Mouse (Mus musculus): Measurements from ENCODE around the gene Klhl29.
A peak's percentile ranks its signal among the peaks of the same experiment; 100 is the strongest.

The Klhl29 gene

DNA sequence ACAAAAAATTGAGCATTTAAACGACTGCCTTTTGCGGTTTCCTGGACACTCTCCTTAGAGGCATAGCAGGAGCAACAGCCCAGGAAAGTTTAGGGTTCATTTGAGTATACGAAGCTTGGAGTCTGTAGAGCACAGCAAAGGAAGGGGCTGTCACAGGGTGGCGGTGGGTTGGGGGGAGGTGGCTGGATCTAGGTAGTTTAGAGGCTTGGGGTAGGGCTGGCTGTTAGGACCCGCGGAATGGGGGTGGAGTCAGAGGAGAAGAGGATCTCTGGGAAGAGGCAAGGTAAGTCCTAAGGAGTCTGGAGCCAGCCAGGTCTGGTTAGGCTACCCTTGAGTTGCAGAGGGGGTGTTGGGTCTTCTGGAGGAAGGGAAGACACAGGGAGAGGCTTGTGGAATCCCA lies 255.2 kb downstream of the Klhl29 start:
- no peak for DNase-seq (ENCODE audit: low read depth)

DNA sequence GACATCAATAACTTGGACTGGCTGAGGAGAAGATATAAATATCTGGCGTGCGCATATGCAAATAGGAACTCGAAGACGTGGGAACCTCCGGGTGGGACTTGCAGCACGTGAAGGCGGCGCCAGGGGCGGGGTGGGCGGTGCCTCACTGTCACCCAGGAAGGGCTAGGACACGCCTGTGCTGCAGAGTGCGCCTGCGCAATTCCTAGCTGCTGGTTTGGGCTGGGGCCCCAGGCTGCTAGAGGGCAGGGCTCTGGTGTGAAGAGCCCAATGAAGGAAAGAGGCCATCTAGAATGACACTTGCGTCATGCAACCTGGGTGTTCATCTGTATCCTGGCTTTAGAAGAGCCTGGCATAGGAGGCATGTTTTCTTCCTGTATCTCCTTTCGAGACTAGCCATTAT lies 255.8 kb downstream of the Klhl29 start:
- peak; percentile 36 for DNase-seq (ENCODE audit: low read depth)

GRCm38 (mm10) chr12:5119286-5119685 lies 256.2 kb downstream of the Klhl29 start:
- no peak for DNase-seq (ENCODE audit: low read depth)

DNA sequence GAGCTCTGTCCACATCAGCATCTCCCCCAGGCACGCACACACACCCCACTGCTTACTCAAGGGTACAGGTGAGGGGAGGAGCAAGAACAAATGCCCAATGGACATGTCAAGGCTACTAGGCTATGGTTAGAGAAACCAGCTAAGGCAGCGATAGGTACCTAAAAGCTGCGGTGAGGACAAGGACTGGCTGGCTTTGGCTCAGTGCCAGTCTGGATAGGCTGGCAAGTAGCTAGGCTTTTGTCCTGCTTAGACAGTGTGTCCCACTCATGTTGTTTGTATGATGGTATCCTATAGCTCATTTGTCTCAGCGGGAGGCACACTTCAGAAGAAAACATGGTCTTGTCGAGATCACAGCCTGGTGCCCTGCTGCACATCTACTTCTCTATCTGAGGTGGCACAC lies 258.9 kb downstream of the Klhl29 start:
- DNase-seq (ENCODE audit: low read depth) = no peak

DNA sequence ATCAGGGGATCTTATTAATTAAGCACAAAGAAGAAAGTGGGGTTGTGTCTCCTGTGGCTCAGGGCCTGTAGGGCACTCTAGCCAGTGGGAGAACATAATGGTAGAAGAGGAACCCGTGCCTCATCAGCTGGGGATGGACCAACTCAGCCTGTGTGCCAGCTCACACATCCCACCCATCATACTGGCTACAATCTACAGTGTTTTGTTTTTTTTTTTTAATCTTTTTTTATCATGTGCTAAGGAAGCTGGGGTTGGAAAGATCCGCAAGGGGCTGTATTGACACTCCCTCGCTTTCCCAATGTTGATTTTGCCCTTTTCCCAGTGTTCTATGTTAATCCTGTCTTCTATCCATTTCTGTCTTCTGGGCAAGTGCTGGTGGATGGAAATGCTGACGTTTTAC lies 260.9 kb downstream of the Klhl29 start:
- DNase-seq (ENCODE audit: low read depth) = no peak

DNA sequence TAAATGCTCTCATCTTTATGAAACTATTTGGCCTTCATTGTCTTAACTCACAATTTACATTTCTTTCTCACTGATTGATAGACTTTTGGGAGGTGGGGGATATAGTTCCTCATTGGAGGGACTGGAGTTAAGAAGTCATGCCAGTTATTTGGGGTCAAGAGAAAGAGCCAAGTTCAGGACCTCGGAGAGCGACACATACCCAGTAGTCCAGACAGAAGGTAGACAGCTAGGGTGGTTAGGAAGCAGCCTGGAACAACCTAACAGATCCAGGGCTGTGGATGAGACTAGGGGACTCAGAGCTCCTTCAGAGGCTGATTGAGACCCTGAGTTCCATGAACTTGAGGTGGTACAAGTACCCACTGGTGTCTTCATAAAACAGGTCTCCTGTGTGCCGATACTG lies 264.1 kb downstream of the Klhl29 start:
- no peak for DNase-seq (ENCODE audit: low read depth)

DNA sequence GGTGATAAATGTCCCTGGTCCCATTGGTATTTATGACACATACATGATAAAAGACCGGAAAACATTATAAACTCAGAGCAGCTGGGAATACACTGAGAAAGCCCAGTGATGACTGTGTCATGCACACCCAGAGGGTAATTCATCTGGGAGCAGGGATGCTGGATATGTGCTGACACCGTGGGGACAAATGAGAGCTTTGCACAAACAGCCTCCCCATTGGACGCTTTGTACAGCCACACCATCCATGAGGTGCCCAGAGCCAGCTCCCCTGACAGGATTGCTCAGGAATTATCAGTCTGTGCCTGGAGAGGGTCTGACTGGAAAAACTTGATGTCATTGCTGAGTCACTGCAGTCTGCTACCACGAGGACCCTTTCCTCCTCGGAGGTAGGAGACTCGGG lies 266.9 kb downstream of the Klhl29 start:
- no peak for DNase-seq (ENCODE audit: low read depth)

GRCm38 (mm10) chr12:5107795-5108194 lies 267.7 kb downstream of the Klhl29 start:
- DNase-seq (ENCODE audit: low read depth) = no peak

DNA sequence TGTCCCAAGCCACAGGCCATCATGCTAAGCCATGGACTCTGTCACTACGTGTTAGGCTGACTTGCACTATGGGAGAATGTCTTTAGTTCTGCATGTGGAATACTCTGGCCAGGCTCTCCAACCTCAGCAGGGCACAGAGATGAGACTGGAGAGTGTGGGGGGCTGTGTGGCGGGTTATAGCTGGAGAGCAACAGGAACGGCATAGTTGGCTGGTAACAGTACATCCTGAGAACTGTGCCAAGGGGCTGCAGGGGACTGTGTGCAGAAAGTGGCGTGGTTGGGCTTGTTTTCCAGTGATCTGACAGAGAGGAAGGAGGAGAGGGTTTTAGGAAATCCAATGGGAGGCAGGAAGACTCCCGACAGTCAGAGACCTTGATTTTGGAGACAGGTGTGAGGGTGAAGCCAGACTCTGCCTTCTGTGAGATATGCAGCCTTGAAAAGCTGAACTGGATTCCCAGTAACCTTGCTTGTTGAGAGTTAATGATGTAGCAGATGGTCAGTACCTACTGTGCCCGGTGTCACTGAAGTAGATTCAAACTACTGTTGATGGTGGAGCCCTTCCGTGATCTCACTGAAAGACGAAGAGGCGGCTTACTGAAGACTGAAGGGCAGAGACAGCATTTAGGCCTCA lies 270.9 kb downstream of the Klhl29 start:
- DNase-seq (ENCODE audit: low read depth) = no peak

DNA sequence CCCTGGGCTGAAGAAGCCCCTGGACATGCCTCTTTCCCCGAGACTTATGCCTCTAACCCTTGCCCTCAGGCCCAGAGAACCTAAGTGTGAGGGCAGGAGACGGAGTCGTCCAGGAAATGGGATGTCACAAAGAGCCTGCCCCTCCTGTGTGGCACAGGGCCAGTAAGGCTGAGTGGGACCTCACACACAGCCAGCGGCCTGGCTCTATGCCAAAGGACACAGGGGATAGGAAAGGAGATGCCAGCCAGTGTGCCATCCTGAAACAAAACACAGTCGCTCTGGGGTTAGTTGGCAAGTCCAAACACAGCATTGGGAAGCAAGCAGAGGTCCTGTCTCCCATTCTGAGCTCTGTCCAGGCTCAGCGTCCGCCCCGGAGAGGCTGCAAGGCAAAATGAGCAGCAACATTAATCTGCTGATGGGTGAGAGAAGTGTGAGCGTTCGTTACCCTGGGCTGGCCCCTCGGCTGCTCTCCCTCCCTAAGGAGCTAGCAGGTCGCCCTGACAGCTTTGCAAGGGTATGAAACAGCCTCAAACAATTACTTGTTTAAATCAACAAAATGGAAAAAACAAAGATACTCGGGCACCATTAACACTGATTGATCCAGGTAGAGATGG lies 274.0 kb downstream of the Klhl29 start:
- DNase-seq (ENCODE audit: low read depth) = no peak

DNA sequence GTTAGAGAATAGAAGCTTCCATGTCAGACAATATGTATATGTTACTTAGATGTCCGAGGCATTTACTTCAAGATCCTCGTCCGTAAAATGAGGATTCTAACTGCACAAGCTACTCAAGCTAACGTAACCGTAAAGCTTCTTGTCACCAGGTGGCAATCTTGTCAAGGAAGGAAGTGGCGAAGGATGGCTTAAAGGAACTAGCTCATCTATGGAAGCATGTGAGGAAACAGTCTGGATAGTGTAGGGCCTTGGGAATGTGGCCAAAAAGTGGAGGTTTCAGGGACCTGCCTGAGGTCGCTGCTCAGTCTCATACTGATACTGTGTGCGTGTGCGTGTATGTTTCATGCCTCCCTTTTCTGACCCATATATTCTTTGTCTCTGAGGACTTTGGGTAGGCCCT lies 275.9 kb downstream of the Klhl29 start:
- DNase-seq (ENCODE audit: low read depth) = no peak

- no peak for DNase-seq (ENCODE audit: low read depth)
Measured at GRCm38 (mm10) chr12:5088639-5089038, 286.8 kb downstream of the Klhl29 start.

DNA sequence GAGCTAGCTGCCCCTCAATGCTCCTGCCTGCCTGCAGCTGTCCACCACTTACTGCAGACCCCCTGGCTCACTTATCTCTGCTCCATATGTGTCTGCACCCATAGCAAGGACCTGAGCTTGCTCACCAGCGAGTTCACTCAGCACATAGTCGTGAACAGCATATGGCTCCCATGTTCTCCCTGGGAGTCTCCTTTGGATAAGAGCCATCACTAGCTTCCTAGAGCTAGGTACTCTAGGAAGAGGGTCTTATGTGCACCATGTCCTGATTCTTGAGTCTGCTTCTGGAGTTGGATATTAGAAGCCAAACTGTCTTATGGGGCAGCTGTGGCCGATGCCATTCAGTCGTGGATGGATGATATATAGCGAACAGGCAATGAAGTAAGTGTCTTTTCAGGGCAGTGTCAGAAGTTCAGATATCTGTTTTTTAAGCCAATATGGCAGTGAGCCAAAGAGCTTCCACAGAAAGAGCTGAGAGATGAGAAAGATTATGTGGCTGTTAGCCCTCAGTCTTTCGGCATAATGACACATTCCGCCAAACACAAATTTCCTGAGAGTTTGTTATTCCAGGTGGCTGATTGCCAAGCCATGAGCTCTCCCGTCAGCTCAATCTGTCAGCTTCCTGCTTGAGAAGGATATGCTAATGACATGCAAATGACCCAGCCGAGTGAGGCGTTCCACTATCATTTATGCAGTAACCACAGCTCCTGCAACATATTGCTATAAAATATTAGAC lies 287.5 kb downstream of the Klhl29 start:
- no peak for DNase-seq (ENCODE audit: low read depth)

DNA sequence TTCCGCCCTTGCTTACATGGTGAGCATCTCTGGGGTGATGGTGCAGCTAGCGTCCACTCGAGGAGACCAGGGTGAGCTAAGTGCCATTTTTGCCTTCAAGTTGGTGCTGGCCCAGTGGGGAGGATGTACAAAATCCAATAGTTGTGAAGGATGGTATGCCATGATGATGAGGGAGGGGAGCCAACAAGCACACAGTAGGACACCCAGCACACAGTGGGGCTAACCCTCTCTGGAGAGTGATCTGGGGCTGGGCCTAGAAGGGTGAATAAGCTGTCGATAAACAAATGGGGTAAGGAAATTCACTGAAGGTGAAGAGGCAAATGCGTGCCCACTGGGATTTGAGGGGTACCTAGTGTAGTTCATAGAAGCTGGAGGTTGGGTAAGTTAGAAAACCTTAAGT lies 290.8 kb downstream of the Klhl29 start:
- no peak for DNase-seq (ENCODE audit: low read depth)

DNA sequence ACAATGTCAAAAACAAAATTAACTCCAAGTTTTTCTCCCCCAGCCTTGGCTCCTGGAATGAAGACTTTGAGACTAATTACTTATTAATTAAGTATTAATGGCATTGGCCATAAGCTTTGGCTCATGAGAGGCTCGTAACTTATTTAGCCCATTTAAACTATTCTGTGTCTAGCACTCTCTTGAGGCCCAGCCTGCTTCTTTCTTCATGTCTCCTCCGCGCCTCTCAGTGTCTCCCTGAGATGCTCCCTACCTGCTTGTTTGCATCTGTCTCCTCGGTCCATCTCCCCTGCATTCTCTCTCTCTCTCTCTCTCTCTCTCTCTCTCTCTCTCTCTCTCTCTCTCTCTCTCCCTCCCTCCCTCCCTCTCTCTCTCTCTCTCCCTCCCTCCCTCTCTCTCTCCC lies 294.0 kb downstream of the Klhl29 start:
- no peak for DNase-seq (ENCODE audit: low read depth)

GRCm38 (mm10) chr12:5073191-5073590 lies 302.3 kb downstream of the Klhl29 start:
- no peak for DNase-seq (ENCODE audit: low read depth)

- no peak for DNase-seq (ENCODE audit: low read depth)
Measured at GRCm38 (mm10) chr12:5070131-5070530, 305.4 kb downstream of the Klhl29 start.

GRCm38 (mm10) chr12:5067590-5067989 lies 307.9 kb downstream of the Klhl29 start:
- no peak for DNase-seq (ENCODE audit: low read depth)

GRCm38 (mm10) chr12:5048104-5048503 lies 327.4 kb downstream of the Klhl29 start:
- no peak for DNase-seq (ENCODE audit: low read depth)

GRCm38 (mm10) chr12:5044141-5044540 lies 331.3 kb downstream of the Klhl29 start:
- no peak for DNase-seq (ENCODE audit: low read depth)

DNA sequence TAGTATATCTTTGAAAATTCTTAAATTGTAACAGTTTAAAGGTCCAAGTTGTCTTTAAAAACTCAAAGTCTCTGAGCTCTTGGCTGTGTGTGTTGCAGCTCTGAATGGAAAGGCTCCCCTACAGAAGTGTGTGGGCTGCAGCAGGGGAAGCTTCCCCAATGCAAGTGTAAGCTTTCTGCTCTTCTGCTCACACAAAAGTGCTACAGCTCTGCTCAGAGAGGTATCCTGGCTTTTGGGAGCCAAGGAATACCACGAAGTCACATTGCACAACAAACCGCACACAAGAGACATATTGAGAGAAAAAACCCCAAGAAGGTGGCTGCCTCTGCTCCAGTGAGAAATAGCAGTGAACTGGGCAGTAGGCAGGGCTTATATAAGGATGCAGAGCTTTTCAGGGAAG lies 337.5 kb downstream of the Klhl29 start:
- no peak for DNase-seq (ENCODE audit: low read depth)

GRCm38 (mm10) chr12:5029035-5029434 lies 346.4 kb downstream of the Klhl29 start:
- no peak for DNase-seq (ENCODE audit: low read depth)
